Mouse (Mus musculus) ES-E14 (cell line): ENCODE results near the gene Lrrc4. TPM values are rescaled to one million over a fixed set of nuclear protein-coding genes. Genes with fewer than 3 reads are reported as not detected.

Experiments used
- DNase-seq: peaks from one replicate; pipeline ENCODE4 v3.0.0-alpha.2; 2013; ENCODE audit warnings: low read depth, low spot score
- H3K27ac ChIP-seq: 2 replicates; pipeline ENCODE4 v1.5.1; 2012; ENCODE audit warnings: low read depth, mild to moderate bottlenecking, low read length, moderate library complexity, mixed read lengths; ENCODE audit not compliant: poor library complexity, insufficient read depth, severe bottlenecking
- H3K36me3 ChIP-seq: 2 replicates; pipeline ENCODE4 v1.6.1; 2012; ENCODE audit warnings: mild to moderate bottlenecking, low read length, moderate library complexity, mixed read lengths; ENCODE audit not compliant: control insufficient read depth, poor library complexity, insufficient read depth, severe bottlenecking
- H3K4me1 ChIP-seq, 2 experiments: fragments of 150-350 bp in 1 of 2; sonication (generic) in 1 of 2; 2 replicates each; pipeline ENCODE4 v1.6.1; 2012; ENCODE audit warnings: low read length in 2 of 2, mild to moderate bottlenecking in 1 of 2, mixed read lengths in 1 of 2; ENCODE audit not compliant: control insufficient read depth in 2 of 2, insufficient read depth in 2 of 2, poor library complexity in 1 of 2
- H3K4me3 ChIP-seq, 2 experiments: fragments of 150-350 bp in 1 of 2; sonication (generic) in 1 of 2; 2 replicates each; pipeline ENCODE4 v1.5.1; 2012; ENCODE audit warnings: low read length in 2 of 2, low read depth in 1 of 2, mild to moderate bottlenecking in 1 of 2, mixed read lengths in 1 of 2; ENCODE audit not compliant: insufficient read depth in 1 of 2, poor library complexity in 1 of 2, severe bottlenecking in 1 of 2
- H3K9ac ChIP-seq: 2 replicates; pipeline ENCODE4 v1.6.1; 2012; ENCODE audit warnings: low read depth, mild to moderate bottlenecking, low read length, mixed read lengths; ENCODE audit not compliant: poor library complexity, insufficient read depth, severe bottlenecking
- H3K9me3 ChIP-seq: fragments of 150-350 bp; sonication (generic); 2 replicates; pipeline ENCODE4 v1.6.1; 2012; ENCODE audit warnings: low read depth, mild to moderate bottlenecking, low read length; ENCODE audit not compliant: control insufficient read depth, insufficient read depth
- CHD2 ChIP-seq: IDR thresholded peaks from 2 replicates; pipeline ENCODE4 v1.6.1; 2014; ENCODE audit warnings: mild to moderate bottlenecking, low read depth, low read length, inconsistent platforms
- HCFC1 ChIP-seq: IDR thresholded peaks from 2 replicates; pipeline ENCODE4 v1.6.1; 2012; ENCODE audit warnings: low read length, inconsistent platforms, borderline replicate concordance; ENCODE audit not compliant: insufficient read depth
- MAFK ChIP-seq: IDR thresholded peaks from 2 replicates; pipeline ENCODE4 v1.6.1; 2014; ENCODE audit warnings: mild to moderate bottlenecking, low read depth, low read length, inconsistent platforms; ENCODE audit not compliant: insufficient read depth
- ZC3H11A ChIP-seq: IDR thresholded peaks from 2 replicates; pipeline ENCODE4 v1.6.1; 2012; ENCODE audit warnings: low read depth, mild to moderate bottlenecking, inconsistent platforms, low read length, borderline replicate concordance
- ZNF384 ChIP-seq: IDR thresholded peaks from 2 replicates; pipeline ENCODE4 v1.6.1; 2012; ENCODE audit warnings: low read depth, low read length, inconsistent platforms
- in situ Hi-C, 2 experiments: fragments of 600-800 bp; cut with MboI; formaldehyde crosslinking; loops; one replicate each; pipeline ENCODE4 v1.15.1; 2025; ENCODE audit warnings: low sequenced_read_pairs in 2 of 2, inconsistent platforms in 1 of 2; ENCODE audit not compliant: unreplicated experiment in 2 of 2
- total RNA-seq: library from RNA; depleted of rRNA; stranded (reverse); fragments of 300-350 nt; gene quantifications from 2 replicates; pipeline ENCODE4 v1.2.3, GENCODE M21; 2012

Gene Lrrc4
- total RNA-seq, 1 experiment = 0.85 TPM

- H3K4me1 ChIP-seq = no peaks in the 10 kb centered on the region
- peaks cover 6% of the 10 kb centered on the region; the same call in 1 of the 2 replicates for H3K36me3 ChIP-seq
- no peak for DNase-seq
- no peak overlapping the region for H3K4me3 ChIP-seq
- H3K9ac ChIP-seq = no peak overlapping the region
- no peak for TF ChIP-seq CHD2
- TF ChIP-seq ZC3H11A = no peak
- TF ChIP-seq MAFK = no peak
- H3K27ac ChIP-seq = no peak overlapping the region
- H3K9me3 ChIP-seq = no peaks in the 10 kb centered on the region
- in situ Hi-C loops = no loop called here
These were observed 200.6 kb downstream of the Lrrc4 start for GRCm38 (mm10) chr6:28630926-28631325.

GRCm38 (mm10) chr6:28629866-28630265, 201.7 kb downstream of the Lrrc4 start:
- no peaks in the 10 kb centered on the region for H3K4me1 ChIP-seq
- TF ChIP-seq HCFC1 (no peak), ZNF384 (no peak), ZC3H11A (no peak), CHD2 (no peak)
- in situ Hi-C loops = no loop called here
- no peak overlapping the region for H3K4me3 ChIP-seq
- no peak overlapping the region for H3K9ac ChIP-seq
- H3K9me3 ChIP-seq = no peaks in the 10 kb centered on the region
- no peak for DNase-seq
- H3K27ac ChIP-seq = no peak overlapping the region
- H3K36me3 ChIP-seq = peaks cover 6% of the 10 kb centered on the region; the same call in 1 of the 2 replicates

GRCm38 (mm10) chr6:28628408-28628807, 203.1 kb downstream of the Lrrc4 start:
- in situ Hi-C loops = no loop called here
- H3K4me3 ChIP-seq = no peak overlapping the region
- H3K9ac ChIP-seq = no peak overlapping the region
- no peak overlapping the region for H3K27ac ChIP-seq
- TF ChIP-seq ZNF384 (no peak), ZC3H11A (no peak), HCFC1 (no peak), MAFK (no peak), CHD2 (no peak)
- DNase-seq = no peak
- H3K36me3 ChIP-seq = peaks cover 6% of the 10 kb centered on the region; the same call in 1 of the 2 replicates
- H3K9me3 ChIP-seq = no peaks in the 10 kb centered on the region
- no peaks in the 10 kb centered on the region for H3K4me1 ChIP-seq

GRCm38 (mm10) chr6:28622963-28623362, 208.6 kb downstream of the Lrrc4 start:
- Histone ChIP-seq H3K36me3 (peaks cover 3% of the 10 kb centered on the region; the same call in 1 of the 2 replicates), H3K9ac (no peak overlapping the region), H3K27ac (no peak overlapping the region), H3K9me3 (no peaks in the 10 kb centered on the region), H3K4me3 (no peak overlapping the region), H3K4me1 (peaks cover 0 to 6% of the 10 kb centered on the region in 2 experiments; a peak in 3 of 4 replicates)
- DNase-seq = no peak
- no peak for TF ChIP-seq ZNF384
- no peak for TF ChIP-seq CHD2
- TF ChIP-seq HCFC1 = no peak
- no peak for TF ChIP-seq ZC3H11A
- no peak for TF ChIP-seq MAFK
- in situ Hi-C loops = no loop called here

GRCm38 (mm10) chr6:28622522-28622921, 209.0 kb downstream of the Lrrc4 start:
- TF ChIP-seq ZNF384 = no peak
- TF ChIP-seq CHD2 = no peak
- TF ChIP-seq ZC3H11A = no peak
- TF ChIP-seq HCFC1 = no peak
- TF ChIP-seq MAFK = no peak
- Histone ChIP-seq H3K9me3 (no peaks in the 10 kb centered on the region), H3K9ac (no peak overlapping the region), H3K4me3 (no peak overlapping the region), H3K36me3 (peaks cover 3% of the 10 kb centered on the region; the same call in 1 of the 2 replicates), H3K4me1 (peaks cover 0 to 6% of the 10 kb centered on the region in 2 experiments; a peak in 3 of 4 replicates), H3K27ac (no peak overlapping the region)
- no peak for DNase-seq
- in situ Hi-C loops = no loop called here
